Mouse (Mus musculus): ENCODE measurements around the gene Sdsl.
A peak's percentile ranks its signal among the peaks of the same experiment; 100 is the strongest.

The Sdsl gene

DNA sequence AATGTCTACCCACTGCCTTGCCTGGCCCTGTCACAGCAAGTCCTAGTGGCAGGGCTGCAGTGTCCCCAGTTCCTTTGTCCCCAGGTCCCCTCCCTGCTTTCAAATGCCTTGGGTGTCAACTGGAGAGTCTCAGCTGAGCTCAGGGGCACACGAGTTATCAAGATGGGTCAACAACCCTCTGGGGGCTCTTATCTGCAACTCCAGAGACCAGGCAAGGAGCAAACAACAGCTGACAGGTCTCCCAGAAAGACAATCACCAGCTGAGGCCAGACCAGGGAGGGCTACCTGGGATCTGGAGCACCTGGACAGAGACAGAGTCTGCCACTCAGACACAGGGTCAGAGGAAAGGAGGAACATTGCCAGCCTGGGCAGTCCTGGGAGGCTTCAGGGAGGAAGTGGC, 16.4 kb downstream of the Sdsl start:
- DNase-seq (ENCODE audit: low spot score): no peak

DNA sequence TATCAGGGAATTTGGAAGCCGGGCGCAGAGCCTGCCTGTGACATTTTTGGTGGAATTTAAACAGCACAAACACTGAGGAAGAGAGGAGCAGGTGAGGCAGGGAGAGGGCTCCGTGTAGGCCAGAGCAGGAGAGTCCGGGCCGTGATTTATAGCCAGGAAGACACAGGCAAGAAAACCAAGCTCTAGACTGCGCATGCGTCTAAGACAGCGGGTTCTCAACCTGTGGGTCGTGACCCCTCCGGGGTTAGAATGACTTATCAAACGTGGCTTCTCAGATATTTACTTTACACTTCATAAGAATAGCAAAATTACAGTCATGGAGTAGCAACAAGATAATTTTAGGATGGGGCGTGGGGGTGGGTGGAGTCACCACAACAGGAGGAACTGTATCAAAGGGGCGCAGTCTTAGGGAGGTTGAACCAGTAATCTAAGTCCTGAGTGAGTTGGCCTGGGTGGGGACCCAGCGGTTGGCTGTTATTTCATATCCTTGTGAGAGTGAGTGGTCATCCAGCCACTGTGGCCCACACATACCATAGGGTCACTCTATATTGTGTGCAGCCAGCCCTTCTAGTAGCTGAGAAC, 17.8 kb downstream of the Sdsl start:
- DNase-seq (ENCODE audit: low spot score): no peak

DNA sequence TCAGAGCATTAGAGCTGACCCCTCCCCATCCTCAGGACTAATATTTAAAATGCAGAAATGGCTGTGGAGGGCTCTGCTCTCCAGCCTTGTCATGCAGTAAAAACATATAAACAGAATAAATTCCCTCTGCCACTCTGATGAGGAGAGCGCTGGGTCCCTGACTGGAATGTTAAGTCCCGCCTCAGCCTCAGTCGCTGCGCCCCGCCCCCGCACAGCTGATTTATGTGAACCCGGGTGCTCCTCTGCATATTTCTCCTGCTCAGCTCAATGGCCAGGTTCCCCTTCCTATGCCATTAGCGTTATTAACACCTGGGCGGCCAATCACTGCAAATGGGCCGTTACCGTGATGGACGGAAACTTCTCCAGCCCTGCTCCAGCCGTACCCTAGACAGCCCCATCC, 25.3 kb downstream of the Sdsl start:
- DNase-seq (ENCODE audit: low spot score): no peak

DNA sequence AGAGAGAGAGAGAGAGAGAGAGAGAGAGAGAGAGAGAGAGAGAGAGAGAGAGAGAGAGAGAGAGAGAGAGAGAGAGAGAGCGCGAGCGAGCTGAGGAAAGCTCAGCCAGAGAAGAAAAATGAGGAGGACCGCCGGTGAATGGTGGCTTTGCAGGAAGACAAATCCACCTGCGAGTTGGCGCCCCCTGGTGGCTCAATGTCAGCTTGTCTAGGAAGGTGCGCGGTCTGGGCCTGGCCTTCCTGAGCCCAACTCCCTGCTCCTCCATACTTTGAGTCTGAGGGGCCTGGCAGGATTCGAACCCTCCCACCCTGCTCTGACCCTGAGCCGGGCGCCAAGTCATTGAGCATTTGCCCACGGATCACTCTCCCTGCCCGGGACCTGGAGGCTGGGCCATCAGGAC, 31.9 kb downstream of the Sdsl start:
- peak; percentile 82 for DNase-seq (ENCODE audit: low spot score)

- DNase-seq (ENCODE audit: low spot score): no peak
Measured at GRCm38 (mm10) chr5:120439887-120440670, 32.5 kb downstream of the Sdsl start.

GRCm38 (mm10) chr5:120438991-120439710, 33.5 kb downstream of the Sdsl start:
- no peak for DNase-seq (ENCODE audit: low spot score)

- no peak for DNase-seq (ENCODE audit: low spot score)
Measured at GRCm38 (mm10) chr5:120438469-120438868, 34.1 kb downstream of the Sdsl start.

DNA sequence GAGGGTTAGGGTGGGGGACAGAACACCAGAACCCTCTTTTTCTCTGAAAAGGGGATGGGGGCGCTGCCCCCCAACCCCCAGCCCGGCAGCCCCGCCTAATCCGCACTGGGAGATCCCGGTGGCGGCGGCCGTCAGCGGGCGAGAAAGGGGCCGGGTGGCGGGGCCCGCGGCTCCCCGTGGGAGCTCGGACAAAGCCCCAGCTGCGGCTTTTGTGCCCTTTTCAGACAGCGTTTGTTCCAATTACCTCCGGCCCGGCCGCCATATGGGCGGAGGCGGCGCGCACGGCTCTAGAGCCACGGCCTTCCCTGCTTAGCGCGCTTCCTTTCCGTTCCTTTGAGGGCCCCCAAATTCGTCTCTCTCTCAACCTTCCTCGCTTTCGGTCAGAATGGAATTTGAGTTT, 34.6 kb downstream of the Sdsl start:
- no peak for DNase-seq (ENCODE audit: low spot score)

DNA sequence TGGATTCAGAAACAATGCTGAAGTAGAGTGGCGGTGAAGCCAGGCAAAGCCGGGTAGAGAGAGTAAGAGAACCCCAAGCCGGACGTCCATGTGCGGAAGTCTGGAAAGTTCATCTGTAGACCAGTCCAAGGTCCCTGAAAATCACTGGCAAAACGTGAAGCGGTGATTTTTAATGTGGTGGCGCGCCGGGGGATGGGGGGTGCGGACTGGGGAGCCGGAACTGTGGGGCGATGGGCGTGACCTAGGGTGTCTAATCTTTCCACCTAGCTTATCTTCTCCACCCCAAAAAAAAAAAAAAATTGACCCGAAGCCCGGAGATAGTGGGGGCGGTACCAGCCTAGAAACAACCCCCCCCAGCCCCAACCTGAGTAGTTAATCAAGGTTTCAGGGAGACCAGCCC, 35.1 kb downstream of the Sdsl start:
- DNase-seq (ENCODE audit: low spot score): no peak

DNA sequence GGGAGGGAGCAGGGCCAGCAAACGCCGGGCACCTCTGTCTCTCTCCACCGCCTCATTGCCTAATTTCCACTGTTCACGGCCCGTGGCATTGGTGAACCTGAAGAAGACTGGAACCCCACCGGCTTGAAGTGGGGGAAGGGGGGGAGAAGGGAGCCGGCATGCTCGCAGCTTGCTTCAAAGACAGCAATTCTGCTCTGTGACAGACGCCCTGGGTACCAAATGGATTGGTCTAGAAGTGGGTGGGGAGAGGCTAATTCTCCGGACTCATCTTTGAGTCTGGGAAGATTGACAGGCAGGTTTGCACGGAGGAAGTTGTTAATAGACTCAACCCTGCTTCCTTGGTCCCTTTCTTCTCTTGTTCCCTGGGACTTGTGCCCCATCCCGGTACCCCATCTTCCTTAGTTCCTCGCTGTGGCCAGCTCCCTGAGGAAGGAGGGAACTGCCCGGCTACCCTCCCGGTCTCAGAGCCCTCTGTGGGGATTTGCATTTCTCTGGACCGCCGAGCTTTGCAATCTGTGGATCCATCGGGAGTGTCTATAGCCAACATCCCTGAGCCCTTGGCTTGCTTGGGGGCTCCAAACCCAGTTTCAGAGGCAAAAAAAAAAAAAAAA, 35.6 kb downstream of the Sdsl start:
- DNase-seq (ENCODE audit: low spot score): no peak

GRCm38 (mm10) chr5:120435731-120436501, 36.7 kb downstream of the Sdsl start:
- DNase-seq (ENCODE audit: low spot score): no peak

DNA sequence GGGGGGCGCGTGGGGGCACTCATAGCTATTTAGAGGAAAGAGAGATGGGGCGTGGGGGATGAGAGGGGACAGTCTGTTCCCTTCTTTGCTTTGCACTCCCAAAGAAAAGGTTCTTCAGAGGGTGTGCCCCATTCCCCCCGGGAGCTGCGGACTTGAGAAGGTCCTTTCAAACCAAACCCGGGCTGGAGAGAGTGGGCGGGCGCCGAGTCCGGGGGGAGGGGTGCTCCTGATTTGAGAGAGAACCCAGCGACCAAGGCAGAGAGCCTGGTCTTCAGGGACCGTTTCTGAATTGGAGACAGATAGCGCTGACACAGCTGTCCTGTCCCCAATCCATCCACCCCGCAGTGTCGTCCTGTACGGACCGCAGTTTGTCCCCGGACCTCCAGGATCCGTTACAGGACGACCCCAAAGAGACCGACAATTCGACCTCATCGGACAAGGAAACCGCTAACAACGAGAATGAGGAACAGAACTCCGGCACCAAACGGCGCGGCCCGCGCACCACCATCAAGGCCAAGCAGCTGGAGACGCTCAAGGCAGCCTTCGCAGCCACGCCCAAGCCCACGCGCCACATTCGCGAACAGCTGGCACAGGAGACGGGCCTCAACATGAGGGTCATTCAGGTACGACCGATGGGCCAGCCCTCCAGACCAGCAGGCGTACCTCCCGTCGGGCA, 37.5 kb downstream of the Sdsl start:
- DNase-seq (ENCODE audit: low spot score): no peak

GRCm38 (mm10) chr5:120434231-120434735, 38.3 kb downstream of the Sdsl start:
- DNase-seq (ENCODE audit: low spot score): no peak

- DNase-seq (ENCODE audit: low spot score): no peak
Measured at GRCm38 (mm10) chr5:120433135-120433760, 39.4 kb downstream of the Sdsl start.

DNA sequence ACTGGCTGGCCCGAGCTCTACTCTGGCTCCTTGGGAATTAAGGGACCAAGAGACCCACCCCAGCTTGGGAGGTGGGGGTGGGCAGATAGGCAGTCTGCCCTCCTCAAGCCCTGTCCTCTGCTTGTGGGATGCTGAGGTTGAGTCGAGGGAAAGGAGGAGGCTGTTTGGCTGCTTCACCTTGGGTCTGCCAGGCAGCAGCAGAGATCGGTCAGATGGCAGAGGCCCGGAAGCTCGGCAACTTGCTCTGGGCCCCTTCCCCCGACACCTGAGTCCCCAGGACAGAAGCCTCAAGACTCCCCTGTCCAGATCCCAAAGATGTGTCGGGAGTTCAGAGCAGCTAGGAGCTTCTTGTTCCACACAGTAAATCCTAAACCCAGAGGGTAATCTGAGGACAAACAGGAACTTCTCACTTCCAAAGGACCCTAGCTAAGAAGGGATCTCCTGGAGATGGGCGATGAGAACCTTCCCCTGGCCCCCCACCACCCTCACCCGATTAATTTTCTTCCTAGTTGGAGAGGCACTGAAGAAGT, 40.1 kb downstream of the Sdsl start:
- no peak for DNase-seq (ENCODE audit: low spot score)

GRCm38 (mm10) chr5:120431649-120432485, 40.7 kb downstream of the Sdsl start, which contains the start of gene Lhx5:
Lhx5 (plus strand) TSS chr5:120431699.
- DNase-seq (ENCODE audit: low spot score): no peak

GRCm38 (mm10) chr5:120431001-120431583, 41.5 kb downstream of the Sdsl start:
- no peak for DNase-seq (ENCODE audit: low spot score)

DNA sequence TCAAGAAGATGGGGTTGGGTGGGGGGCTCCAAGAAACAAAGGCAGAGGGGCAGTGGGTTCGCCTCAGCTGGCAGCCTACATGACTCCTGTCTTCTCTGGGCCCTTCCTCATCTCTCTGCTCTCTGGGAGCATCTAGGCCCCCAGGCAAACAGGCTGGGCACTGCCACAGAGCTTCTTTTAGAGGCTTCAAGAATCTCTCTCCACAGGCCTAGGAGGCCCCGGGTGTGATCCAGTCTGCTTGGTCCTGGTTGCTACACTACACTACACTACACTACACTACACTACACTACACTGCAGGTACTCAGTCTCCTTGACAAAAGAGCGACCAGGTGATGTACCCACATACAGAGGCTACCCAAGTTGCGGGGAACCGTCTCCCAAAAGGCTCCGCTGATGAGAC, 42.9 kb downstream of the Sdsl start:
- DNase-seq (ENCODE audit: low spot score): no peak

GRCm38 (mm10) chr5:120428990-120429389, 43.6 kb downstream of the Sdsl start:
- no peak for DNase-seq (ENCODE audit: low spot score)
